8 mouse cellular contexts compared by ENCODE assay signal in the genomic region with DNA sequence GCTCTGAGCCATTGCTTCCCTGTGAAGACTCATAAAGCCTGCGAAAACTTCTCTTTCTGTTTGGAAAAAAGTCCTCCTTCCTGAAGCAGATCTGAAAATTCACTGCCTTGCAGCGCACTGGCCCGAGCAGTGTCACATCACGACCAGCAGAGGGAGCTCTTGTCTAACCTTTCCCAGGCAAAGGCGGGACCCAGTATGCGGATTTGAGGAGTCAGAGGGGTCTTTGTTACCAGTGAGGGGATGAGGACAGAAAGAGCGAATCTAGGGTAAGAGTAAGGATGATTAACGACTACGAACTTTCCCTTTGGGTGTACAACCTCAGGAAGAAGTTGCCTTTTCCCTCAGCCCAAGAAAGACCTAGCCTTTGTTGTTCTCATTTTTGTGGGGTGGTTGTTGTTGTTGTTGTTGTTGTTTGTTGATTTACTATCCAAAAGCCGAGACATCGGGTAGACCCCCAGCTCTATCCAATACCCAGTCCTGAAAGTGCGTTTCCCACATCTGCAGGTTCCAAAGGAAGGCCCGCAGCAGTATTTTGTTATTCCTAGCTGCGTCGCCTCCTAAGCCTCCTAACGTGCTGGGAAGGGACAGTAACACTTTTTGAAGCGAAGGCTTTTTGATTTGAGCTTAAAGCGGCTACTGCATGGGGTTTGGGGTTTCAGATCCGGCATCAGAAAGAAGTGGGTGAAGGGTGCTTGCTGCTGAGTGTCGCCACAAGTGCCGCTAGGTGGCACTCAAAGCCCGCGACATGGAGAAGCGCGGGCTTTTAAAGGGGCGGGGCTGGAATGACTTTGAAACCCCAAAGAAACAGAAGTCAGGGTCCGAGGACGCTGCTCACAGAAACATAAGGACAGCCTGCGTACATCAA. TPM values are rescaled to one million over a fixed set of nuclear protein-coding genes. Genes with fewer than 3 reads are reported as not detected.
DNase-seq lines count a peak whose midpoint lies in the region; ATAC-seq and TF ChIP-seq lines count a peak whose summit lies in the region.

No protein-coding gene starts in this region.

- H3K9ac ChIP-seq in hindbrain, postnatal 0 days (replicated peaks; ENCODE audit: low read length) = no peak overlapping the region

- peak overlapping the region; percentile 59 for H3K4me2 ChIP-seq in hindbrain, postnatal 0 days (ENCODE audit: low read depth, low read length)

- ATAC-seq in hindbrain, postnatal 0 days = peak; percentile 68
- peak; percentile 92 for ATAC-seq in megakaryocyte, adult 5-6 weeks (ENCODE audit: poor library complexity, severe bottlenecking)

- H3K27ac ChIP-seq in hindbrain, postnatal 0 days = no peak overlapping the region

- 1% methylated on average over 29 of the region's 29 CpGs for WGBS in hindbrain, postnatal 0 days

- peaks cover 46% of the 10 kb centered on the region for H3K27me3 ChIP-seq in hindbrain, postnatal 0 days (ENCODE audit: insufficient read depth, low read length)

- no peaks in the 10 kb centered on the region for H3K9me3 ChIP-seq in hindbrain, postnatal 0 days (ENCODE audit: low read length)

- no peaks in the 10 kb centered on the region for H3K4me1 ChIP-seq in hindbrain, postnatal 0 days (ENCODE audit: insufficient read depth, low read length)

- peak; percentile 69 for DNase-seq in ovary, postnatal 10 days (ENCODE audit: low spot score)
- no peak for DNase-seq in ovary, adult 18-20 months (ENCODE audit: low spot score)
- DNase-seq in cerebellum, postnatal 36 days = peak; percentile 78
- DNase-seq in frontal cortex, postnatal 36 days (ENCODE audit: low spot score in 2 of 2) = peak; percentile 73 to 80
- DNase-seq in hindbrain, postnatal 0 days (ENCODE audit: low spot score) = peak; percentile 92
- DNase-seq in left cerebral cortex, adult 18-20 months (ENCODE audit: low spot score in 2 of 2) = peak; percentile 74 to 81
- peak; percentile 76 for DNase-seq in right cerebral cortex, postnatal 14 days

- no peaks in the 10 kb centered on the region for H3K36me3 ChIP-seq in hindbrain, postnatal 0 days (ENCODE audit: insufficient read depth, low read length)

- H3K4me3 ChIP-seq in hindbrain, postnatal 0 days (ENCODE audit: low read length) = peak overlapping the region; percentile 26

- TF ChIP-seq CTCF in hindbrain, postnatal 0 days (IDR thresholded peaks at IDR 0.05; ENCODE audit: low read depth) = peak; percentile 98

RNA-seq across cellular contexts. Expression of gene Lbx1, which starts 14.8 kb away (rescaled TPM):
- total RNA-seq in hindbrain, postnatal 0 days (2014; rRNA removed) = 27.0 and 32.2 TPM in 2 replicates
- 9.2 and 9.6 TPM in 2 replicates for polyA plus RNA-seq in hindbrain, postnatal 0 days (2015; fragmentation: Nextera tagmentation; extraction: Ambion mirVana)
- total RNA-seq in left cerebral cortex, adult 18-20 months (2021) = not detected
- total RNA-seq in megakaryocyte, adult 5-6 weeks (2015) = not detected in 2 replicates
- not detected in 2 replicates for total RNA-seq in megakaryocyte, adult 5-6 weeks (2017)

Comparison
In these comparisons a context has a peak if more than half of its experiments do, and no peak if none do; other contexts are left out.
1. RNA of gene Lbx1, which starts 14.8 kb away (total RNA-seq): 27.0 to 32.2 TPM in hindbrain, postnatal 0 days; not detected in left cerebral cortex, adult 18-20 months and not detected in megakaryocyte, adult 5-6 weeks; every median in the first group is over 10 times any median in the second.